Mouse (Mus musculus): ENCODE results near the gene Baz1a.

DNA sequence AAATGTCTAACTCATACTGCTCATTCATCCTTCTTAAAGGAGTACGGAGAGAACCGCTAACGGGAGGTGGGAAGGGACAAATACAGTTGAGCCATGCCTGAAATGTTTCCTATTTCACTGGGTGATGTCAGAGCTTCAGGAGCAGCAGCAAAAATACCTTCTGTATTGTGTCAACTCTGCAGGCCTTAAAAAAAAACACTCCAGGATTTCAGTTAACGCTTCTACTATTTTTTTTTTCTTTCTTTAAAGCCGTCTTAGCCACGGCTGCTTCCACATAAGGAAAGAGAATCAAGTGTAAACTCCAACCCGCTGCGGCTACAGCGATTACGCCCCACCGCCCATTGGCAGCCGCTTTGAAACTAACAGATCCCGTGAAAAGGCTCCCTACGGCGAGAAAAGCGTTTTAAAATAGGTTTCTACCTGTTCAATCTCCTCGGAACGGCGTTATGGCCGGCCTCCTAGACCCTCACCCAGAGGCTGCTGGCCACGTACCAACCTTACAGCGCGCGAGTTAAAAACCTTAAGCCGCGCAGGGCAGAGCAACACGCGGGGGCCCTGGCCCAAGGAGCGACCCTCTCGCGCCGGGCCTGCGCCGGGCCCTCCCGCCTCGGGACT is 152.1 kb downstream of the Baz1a start:
- TF ChIP-seq CTCF (IDR thresholded peaks at IDR 0.05; ENCODE audit: extremely low read depth, insufficient read length, insufficient replicate concordance, low read depth, low read length), result no peak
- TF ChIP-seq POLR2A (IDR thresholded peaks at IDR 0.05; ENCODE audit: low read depth, low read length), result no peak
